Mouse (Mus musculus): ENCODE measurements at regions not wholly inside any gene's neighbourhood (a gene's known extent, or its start where the extent isn't known, plus 50 kb on each side); places are given as distances from the start of the nearest gene placed in this dataset.

- DNase-seq, result no peak
Observed at GRCm38 (mm10) chrX:16421159-16421558, 101.5 kb upstream of the Cypt1 start.

GRCm38 (mm10) chrX:16421663-16422062, 101.0 kb upstream of the Cypt1 start:
- DNase-seq, result no peak

GRCm38 (mm10) chrX:16438088-16438487, 84.6 kb upstream of the Cypt1 start:
- DNase-seq, result no peak

- DNase-seq, result peak; percentile 12 to 65
Observed at GRCm38 (mm10) chrX:16450496-16451078, 72.1 kb upstream of the Cypt1 start.

Data from kidney, postnatal 36 days (tissue).